Mouse (Mus musculus): Measurements from ENCODE around the gene Fgfr2.

Gene Fgfr2

GRCm38 (mm10) chr7:132767999-132768370 is 355.2 kb downstream of the Fgfr2 start:
- DNase-seq, result no peak

GRCm38 (mm10) chr7:132767233-132767998 is 355.7 kb downstream of the Fgfr2 start:
- no peak for DNase-seq

- DNase-seq, result no peak
Observed at GRCm38 (mm10) chr7:132766235-132766871, 356.8 kb downstream of the Fgfr2 start.

GRCm38 (mm10) chr7:132765629-132766186 is 357.4 kb downstream of the Fgfr2 start:
- no peak for DNase-seq

- DNase-seq, result no peak
Observed at GRCm38 (mm10) chr7:132764896-132765491, 358.2 kb downstream of the Fgfr2 start.

- no peak for DNase-seq
Observed at GRCm38 (mm10) chr7:132764314-132764713, 358.8 kb downstream of the Fgfr2 start.

- DNase-seq, result no peak
Observed at GRCm38 (mm10) chr7:132763911-132764310, 359.2 kb downstream of the Fgfr2 start.

GRCm38 (mm10) chr7:132763351-132763750 is 359.8 kb downstream of the Fgfr2 start:
- no peak for DNase-seq

- DNase-seq, result no peak
Observed at GRCm38 (mm10) chr7:132761409-132761808, 361.7 kb downstream of the Fgfr2 start.

- DNase-seq, result no peak
Observed at GRCm38 (mm10) chr7:132760589-132761180, 362.5 kb downstream of the Fgfr2 start.

- DNase-seq, result no peak
Observed at GRCm38 (mm10) chr7:132759926-132760325, 363.2 kb downstream of the Fgfr2 start.

GRCm38 (mm10) chr7:132759405-132759891 is 363.7 kb downstream of the Fgfr2 start:
- DNase-seq, result no peak

GRCm38 (mm10) chr7:132758875-132759274 is 364.3 kb downstream of the Fgfr2 start:
- no peak for DNase-seq

GRCm38 (mm10) chr7:132756325-132756724 is 366.8 kb downstream of the Fgfr2 start:
- no peak for DNase-seq

GRCm38 (mm10) chr7:132754389-132754750 is 368.8 kb downstream of the Fgfr2 start:
- DNase-seq, result peak; percentile 78

- no peak for DNase-seq
Observed at GRCm38 (mm10) chr7:132753518-132754388, 369.4 kb downstream of the Fgfr2 start.

- peak; percentile 52 for DNase-seq
Observed at GRCm38 (mm10) chr7:132751716-132752115, 371.4 kb downstream of the Fgfr2 start.

GRCm38 (mm10) chr7:132749504-132749903 is 373.6 kb downstream of the Fgfr2 start:
- DNase-seq, result no peak

GRCm38 (mm10) chr7:132748076-132748769 is 374.9 kb downstream of the Fgfr2 start:
- peak; percentile 65 for DNase-seq

GRCm38 (mm10) chr7:132747096-132747495 is 376.1 kb downstream of the Fgfr2 start:
- DNase-seq, result no peak

GRCm38 (mm10) chr7:132742912-132743311 is 380.2 kb downstream of the Fgfr2 start:
- no peak for DNase-seq

- no peak for DNase-seq
Observed at GRCm38 (mm10) chr7:132739829-132740228, 383.3 kb downstream of the Fgfr2 start.
